Mouse (Mus musculus) liver, embryonic 14.5 days (tissue): Measurements from ENCODE around the gene Cobl.

Source experiments
- CTCF ChIP-seq: IDR thresholded peaks from 2 replicates; pipeline ENCODE4 v1.5.1; 2016; ENCODE audit warnings: antibody characterized with exemption, low read depth, control low read depth
- EP300 ChIP-seq: IDR thresholded peaks from 2 replicates; pipeline ENCODE4 v1.6.1; 2016; ENCODE audit warnings: antibody characterized with exemption, low read depth

DNA sequence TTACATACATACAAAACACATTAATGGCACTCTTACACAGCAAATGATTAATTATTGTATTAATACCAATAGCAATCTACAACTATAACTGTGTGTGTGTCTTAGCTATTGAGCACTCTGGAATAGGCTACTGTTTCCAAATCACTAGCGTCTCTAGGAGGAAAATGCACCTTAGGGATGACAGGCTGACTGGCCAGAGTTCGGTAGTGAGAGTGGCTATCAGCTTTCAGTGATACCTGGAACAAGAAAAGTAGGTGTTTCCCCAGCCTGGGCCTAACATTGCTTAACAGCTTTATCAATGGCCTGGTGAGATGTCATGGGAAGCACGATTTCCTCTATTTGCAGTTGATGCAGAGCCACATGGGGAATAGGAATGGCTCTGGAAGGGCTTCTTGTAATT, 37.0 kb upstream of the Cobl start:
- no peak for TF ChIP-seq CTCF
- no peak for TF ChIP-seq EP300
